Mouse (Mus musculus) C2C12 (cell line): ENCODE measurements around the gene Dscam.

Experiments used
- CEBPB ChIP-seq: IDR thresholded peaks from one replicate; pipeline ENCODE4 v1.6.1; 2011; ENCODE audit warnings: low read depth, mild to moderate bottlenecking, control low read depth, moderate library complexity
- CTCF ChIP-seq: IDR thresholded peaks from one replicate; pipeline ENCODE4 v1.5.1; 2011; ENCODE audit not compliant: control insufficient read depth, insufficient read depth, insufficient read length
- FOSL1 ChIP-seq: IDR thresholded peaks from one replicate; pipeline ENCODE4 v1.8.0; 2011; ENCODE audit warnings: mild to moderate bottlenecking, low read length; ENCODE audit not compliant: poor library complexity, insufficient read depth, severe bottlenecking
- MAX ChIP-seq: IDR thresholded peaks from one replicate; pipeline ENCODE4 v1.6.1; 2011; ENCODE audit warnings: mild to moderate bottlenecking, control low read depth
- MYOD1 ChIP-seq: IDR thresholded peaks from one replicate; pipeline ENCODE4 v1.6.1; 2011; ENCODE audit warnings: low read depth; ENCODE audit not compliant: control insufficient read depth, insufficient read length
- MYOG ChIP-seq: IDR thresholded peaks from one replicate; pipeline ENCODE4 v1.6.1; 2011; ENCODE audit not compliant: control insufficient read depth, insufficient read length; ENCODE audit errors: extremely low read depth
- USF1 ChIP-seq: IDR thresholded peaks from one replicate; pipeline ENCODE4 v1.6.1; 2011; ENCODE audit warnings: low read depth, mild to moderate bottlenecking, control low read depth, moderate library complexity

- TF ChIP-seq MAX (no peak), CTCF (no peak), MYOD1 (no peak), CEBPB (no peak), USF1 (no peak), MYOG (no peak), FOSL1 (no peak)
Measured at GRCm38 (mm10) chr16:96756994-96757393, 413.6 kb downstream of the Dscam start.
